Mouse (Mus musculus): ENCODE results near the gene Ino80b.

Ino80b gene

GRCm38 (mm10) chr6:83125331-83125730 is at the start of gene Ino80b:
Ino80b (minus strand) TSS chr6:83125431.
- DNase-seq (ENCODE audit: low read depth, low spot score): no peak

DNA sequence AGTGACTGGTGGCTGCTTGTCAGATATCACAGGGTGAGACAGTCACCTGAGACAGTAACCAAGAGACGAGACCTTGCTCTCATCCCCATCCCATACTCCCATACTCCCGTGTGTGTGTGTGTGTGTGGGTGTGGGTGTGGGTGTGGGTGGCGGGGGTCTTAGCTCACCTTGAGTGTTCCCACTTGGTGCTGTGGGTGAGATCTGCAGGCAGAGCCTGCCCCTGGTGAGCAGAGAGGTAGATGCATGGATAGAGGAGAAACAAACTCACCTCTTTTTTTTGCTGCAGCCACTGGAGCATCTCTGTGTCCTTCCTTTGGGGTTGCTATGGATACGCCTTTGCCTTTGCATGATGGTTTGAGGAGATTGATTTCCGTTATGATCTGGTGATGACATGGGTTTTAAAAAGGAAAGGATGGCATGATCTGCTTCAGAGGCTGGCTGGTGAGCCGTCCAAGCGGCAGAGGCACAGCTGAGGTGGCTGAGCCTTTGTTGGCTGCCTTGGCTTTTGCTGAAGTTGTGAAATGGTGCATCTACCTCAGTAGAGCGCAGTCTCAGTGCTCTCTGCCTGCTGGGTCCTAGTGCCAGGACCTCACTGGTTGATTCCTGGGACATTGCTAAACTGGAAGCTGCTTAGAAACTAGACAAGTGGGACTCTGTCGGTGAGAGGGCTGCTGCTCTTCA is 47.1 kb upstream of the Ino80b start:
- DNase-seq (ENCODE audit: low read depth, low spot score): no peak

DNA sequence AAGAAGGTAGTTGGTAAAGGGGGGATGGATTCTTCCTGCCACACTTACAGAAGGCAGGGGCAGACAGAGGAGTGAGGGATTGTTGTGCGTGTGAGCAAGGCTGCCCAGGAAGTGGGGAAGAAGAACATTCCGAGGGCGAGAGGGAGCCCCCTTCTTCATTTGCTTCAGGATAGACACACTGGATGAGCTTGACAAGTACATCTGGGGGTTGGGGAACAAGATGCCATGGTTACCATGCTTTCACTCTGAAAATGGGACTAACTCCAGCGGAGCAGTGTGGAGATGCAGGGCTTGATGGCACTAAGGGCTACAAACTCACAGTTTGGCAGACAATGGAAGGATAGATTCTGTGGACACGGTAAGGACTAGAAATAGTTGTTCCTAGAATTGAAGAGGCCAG is 45.8 kb upstream of the Ino80b start:
- DNase-seq (ENCODE audit: low read depth, low spot score): no peak

DNA sequence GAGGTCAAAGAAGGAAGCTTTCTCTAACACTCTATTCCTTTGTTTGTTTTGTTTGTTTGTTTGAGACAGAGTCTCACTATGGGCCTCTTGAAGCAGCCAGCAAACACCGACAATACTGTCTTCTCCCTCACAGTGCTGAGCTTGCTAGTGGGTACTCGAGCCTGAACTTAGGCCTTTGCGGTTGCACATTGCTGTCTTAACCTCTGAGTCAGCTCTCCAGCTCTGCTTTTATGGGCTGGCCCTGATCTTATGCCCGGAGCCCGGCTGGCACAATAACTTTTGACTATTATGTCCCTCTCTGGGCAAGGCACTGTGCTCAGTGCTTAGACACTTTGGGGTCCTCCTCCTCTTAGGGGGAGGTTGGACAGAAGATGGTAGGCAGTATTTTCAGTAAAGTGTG is 44.6 kb upstream of the Ino80b start:
- DNase-seq (ENCODE audit: low read depth, low spot score): peak; percentile 87

DNA sequence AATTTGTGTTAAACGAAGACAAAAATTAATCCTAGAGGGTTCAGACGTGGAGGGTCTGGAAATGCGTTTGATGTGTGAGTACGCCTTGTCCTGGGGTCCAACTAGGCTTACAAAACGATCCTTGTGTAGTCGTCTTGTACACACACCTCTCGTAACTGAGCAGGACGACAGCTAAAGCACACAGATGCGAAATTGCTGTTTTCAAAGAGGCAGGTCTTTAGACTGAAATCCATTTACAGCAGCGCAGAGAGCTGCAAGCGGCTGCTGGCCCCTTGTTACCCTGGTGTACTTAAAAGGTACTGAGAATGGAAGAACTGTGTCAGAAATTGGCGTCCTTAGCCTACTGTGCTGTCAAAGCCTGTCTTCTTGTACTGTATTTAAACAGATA is 41.0 kb upstream of the Ino80b start:
- peak; percentile 63 for DNase-seq (ENCODE audit: low read depth, low spot score)

DNA sequence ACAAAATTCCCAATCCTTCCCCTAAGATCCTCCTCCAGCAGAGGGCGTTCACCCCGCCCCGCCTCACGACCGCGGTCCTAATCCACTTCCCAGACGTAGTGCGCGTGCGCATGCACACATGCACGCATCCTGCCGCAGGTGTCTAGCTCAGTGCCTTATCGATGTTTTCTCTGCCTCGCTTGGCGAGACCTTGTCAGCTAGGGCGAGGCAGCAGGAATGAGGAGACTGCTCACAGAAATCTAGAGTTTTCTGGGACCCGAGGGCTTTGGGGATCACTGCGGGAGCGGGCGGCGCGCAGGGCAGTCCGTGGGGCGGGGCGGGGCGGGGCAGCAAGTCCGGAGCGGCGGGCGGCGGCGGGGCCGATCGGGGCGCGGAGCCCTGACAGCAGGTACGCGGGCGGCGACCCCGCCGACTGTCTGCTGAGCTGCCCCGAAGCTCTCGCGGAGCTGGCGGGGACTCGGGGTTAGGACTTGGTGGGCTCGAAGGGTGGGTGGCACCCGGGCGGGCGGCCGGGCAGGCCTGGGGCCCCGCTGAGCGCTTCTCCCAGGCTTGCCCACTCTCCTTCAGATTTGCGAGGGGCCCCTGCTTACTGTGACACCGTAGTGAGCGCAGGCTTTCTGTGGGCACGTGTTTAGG is 40.5 kb upstream of the Ino80b start, which contains the start of gene Dctn1:
Gene Dctn1, plus strand, starts transcription at position 314 of the 636 bp plus-strand sequence.
- peak; percentile 97 for DNase-seq (ENCODE audit: low read depth, low spot score)

DNA sequence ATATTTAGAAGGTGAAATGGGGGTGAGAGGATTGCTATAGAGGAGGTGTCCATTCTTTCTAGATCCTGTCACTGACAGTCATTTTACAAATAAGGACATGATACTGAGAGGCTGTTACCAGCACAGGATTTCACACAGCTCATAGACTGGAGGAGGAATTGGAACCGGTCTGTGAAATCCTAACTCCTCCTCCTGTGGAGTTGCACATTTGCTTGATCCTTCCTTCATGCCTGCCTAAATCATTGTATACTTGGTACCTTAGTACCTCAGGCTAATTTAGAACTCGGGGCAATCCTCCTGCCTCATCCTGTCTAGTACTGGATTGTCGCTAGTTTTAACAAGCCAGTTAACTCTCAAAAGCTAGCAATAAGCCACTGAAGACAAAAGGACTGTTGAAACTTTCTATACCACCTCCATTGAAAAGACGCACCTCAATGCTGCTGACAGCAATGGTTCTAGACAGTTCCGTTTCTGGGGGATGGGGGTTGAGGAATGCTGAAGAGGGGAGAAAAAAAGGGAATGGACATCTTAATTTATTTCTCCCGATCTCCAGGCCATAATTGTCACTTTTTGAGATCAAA is 39.9 kb upstream of the Ino80b start:
- DNase-seq (ENCODE audit: low read depth, low spot score): peak; percentile 67

- DNase-seq (ENCODE audit: low read depth, low spot score): peak; percentile 82
Measured at GRCm38 (mm10) chr6:83162701-83163100, 37.5 kb upstream of the Ino80b start.

GRCm38 (mm10) chr6:83161921-83162641 is 36.9 kb upstream of the Ino80b start:
- DNase-seq (ENCODE audit: low read depth, low spot score): no peak

DNA sequence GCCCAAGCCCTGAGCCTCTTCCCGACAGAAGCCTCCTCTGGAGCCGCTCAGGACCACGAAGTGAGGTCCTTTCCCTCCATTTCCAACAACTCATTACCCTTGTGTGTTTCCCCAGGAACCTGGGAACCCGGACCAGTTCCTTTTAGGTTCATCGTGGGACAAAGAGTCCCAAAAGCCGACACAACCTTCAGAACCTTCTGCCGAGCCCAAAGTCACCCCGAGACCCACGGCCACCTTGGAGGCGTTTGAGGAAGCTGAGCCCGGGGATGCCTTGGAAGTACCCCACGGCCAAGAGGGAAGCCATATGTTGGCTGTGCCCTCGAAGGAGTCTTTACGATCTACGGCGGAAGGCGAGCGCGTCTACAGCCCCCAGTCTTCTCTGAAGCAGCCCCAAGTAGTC is 36.2 kb upstream of the Ino80b start:
- no peak for DNase-seq (ENCODE audit: low read depth, low spot score)

DNA sequence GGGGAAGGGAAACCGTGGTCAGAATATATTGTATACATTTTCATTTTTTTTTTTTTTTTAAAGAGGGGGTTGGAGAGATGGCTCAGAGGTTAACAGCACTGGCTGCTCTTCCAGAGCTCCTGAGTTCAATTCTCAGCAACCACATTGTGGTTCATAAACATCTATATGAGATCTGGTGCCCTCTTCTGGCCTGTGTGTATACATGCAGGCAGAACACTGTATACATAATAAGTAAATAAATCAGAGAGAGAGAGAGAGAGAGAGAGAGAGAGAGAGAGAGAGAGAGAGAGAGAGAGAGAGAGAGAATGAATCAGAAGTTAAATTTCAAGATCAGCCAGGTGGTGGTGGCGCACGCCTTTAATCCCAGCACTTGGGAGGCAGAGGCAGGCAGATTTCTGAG is 34.2 kb upstream of the Ino80b start:
- DNase-seq (ENCODE audit: low read depth, low spot score): peak; percentile 92

- peak; percentile 71 for DNase-seq (ENCODE audit: low read depth, low spot score)
Measured at GRCm38 (mm10) chr6:83156259-83156684, 31.0 kb upstream of the Ino80b start, which contains the start of the genes Wdr54 and 1700003E16Rik. Wdr54 (minus strand) TSS chr6:83156397. 1700003E16Rik (plus strand) TSS chr6:83156404.

- peak; percentile 47 for DNase-seq (ENCODE audit: low read depth, low spot score)
Measured at GRCm38 (mm10) chr6:83155552-83156238, 30.5 kb upstream of the Ino80b start.

GRCm38 (mm10) chr6:83153485-83153884 is 28.3 kb upstream of the Ino80b start:
- no peak for DNase-seq (ENCODE audit: low read depth, low spot score)

DNA sequence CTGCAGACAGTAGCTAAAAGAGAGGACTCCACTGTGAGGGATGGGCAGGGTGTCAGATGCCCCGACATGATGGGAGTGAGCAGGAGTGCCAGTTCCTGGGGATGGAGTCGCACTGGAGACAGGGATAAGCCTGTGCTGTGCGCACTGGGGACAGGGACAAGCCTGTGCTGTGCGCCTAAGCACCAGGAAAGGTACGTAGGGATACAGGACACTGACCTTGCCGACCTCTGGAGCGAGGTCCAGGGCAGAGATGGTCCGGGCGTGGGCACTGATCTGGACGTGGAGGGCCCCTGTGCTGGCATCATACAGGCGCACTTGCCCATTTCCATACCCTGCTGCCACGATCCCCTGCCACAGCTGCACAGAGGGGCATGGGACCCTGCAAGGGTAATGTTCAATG is 27.8 kb upstream of the Ino80b start:
- no peak for DNase-seq (ENCODE audit: low read depth, low spot score)

DNA sequence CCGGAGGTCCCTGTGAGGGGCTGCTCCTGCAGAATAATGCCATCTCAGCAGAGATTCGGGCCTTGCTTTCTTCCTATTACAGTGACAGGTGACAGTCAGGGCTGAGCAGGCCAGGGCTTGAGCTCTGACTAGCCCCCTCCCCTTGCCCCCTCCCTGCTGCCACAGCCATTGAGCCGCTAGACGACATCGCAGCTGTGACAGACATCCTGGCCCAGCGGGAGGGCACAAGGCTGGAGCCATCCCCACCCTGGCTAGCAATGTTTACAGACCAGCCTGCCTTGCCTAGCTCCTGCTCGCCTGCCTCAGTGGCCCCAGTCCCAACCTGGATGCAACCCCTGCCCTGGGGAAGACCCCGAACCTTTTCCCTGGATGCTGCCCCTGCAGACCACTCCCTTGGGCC is 26.5 kb upstream of the Ino80b start:
- no peak for DNase-seq (ENCODE audit: low read depth, low spot score)

DNA sequence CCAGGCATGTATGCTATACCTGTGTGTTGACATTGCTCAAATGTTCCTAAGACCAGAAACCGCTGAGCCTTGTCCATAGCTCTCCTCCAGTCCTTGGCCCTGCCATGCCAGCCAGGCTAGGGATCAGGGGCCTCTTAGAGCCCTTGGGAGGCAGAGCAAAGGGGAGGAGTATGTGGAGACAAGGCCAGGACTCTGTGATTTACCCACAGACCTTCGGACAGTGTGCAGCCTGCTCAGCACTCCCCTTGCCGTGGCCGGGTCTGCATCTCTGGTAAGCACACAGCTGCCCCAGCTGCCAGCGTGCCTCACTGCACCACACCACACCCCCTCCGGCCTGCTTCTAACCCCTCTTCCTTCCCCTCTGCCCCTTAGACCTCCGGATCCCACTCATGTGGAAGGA is 22.0 kb upstream of the Ino80b start:
- no peak for DNase-seq (ENCODE audit: low read depth, low spot score)

DNA sequence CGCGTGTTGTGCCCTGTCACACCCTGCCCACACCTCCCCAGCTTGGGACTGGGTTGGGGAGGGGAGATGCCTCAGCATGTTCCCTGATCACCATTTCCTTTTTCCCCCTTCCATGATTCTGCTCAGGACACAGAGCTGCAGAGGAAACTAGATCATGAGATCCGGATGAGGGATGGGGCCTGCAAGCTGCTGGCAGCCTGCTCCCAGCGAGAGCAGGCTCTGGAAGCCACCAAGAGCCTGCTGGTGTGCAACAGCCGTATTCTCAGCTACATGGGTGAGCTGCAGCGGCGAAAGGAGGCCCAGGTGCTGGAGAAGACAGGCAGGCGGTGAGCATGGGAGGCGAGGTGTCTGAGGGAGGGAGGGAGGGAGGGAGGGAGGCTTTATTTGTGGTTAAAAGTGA is 20.6 kb upstream of the Ino80b start:
- DNase-seq (ENCODE audit: low read depth, low spot score): no peak

DNA sequence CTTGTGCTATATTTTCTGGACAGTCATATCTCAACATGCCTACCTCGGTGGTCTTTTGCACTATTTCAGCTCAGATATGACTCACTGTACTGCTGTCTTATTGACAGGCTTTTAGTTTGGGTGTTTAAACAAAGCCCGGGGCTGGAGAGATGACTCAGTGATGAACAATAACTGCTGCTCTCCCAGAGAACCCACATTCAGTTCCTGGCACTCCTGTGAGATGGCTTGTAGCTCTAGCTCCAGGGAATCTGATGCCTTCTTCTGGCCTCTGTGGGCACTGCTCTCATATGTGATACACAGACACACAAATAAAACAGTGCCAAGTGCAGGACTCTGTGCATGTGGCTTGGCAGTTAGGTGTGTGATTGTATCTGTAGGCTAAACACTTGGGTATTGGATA is 20.0 kb upstream of the Ino80b start:
- peak; percentile 98 for DNase-seq (ENCODE audit: low read depth, low spot score)

- no peak for DNase-seq (ENCODE audit: low read depth, low spot score)
Measured at GRCm38 (mm10) chr6:83142886-83143285, 17.7 kb upstream of the Ino80b start.

GRCm38 (mm10) chr6:83142211-83142731 is 17.0 kb upstream of the Ino80b start:
- no peak for DNase-seq (ENCODE audit: low read depth, low spot score)

Data from 3T3-L1 (cell line).